Mouse (Mus musculus): ENCODE measurements around the gene Lpcat2b. TPM values are rescaled to one million over a fixed set of nuclear protein-coding genes. Genes with fewer than 3 reads are reported as not detected.

The Lpcat2b gene
- total RNA-seq, 2 experiments from 2014 or later: 0.37 to 0.42 TPM

- no peak for DNase-seq (ENCODE audit: low spot score in 2 of 2)
Measured at GRCm38 (mm10) chr5:107447977-107448376, 16.6 kb downstream of the Lpcat2b start.

GRCm38 (mm10) chr5:107448784-107449183 is 17.4 kb downstream of the Lpcat2b start:
- DNase-seq (ENCODE audit: low spot score in 2 of 2): peak in 1 of 2 experiments; percentile 48

DNA sequence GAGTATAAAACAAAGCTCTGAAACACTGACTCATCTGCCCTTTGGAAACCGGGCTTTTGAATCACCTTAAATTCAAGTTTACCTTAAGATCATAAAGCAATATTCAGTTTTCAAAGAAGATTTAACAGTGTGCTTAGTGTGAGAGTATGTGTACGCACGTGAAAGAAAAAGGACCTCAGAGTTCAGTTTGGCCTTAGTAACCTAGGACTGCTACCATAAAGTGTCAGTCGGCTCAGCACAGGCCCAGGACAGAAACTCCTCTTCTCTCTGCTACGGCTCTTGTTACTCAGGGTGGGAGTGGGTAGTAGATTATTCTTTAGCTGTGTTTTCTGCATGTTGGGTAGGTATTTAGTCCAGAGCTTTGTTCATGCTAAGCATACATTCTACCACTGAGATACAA is 18.3 kb downstream of the Lpcat2b start:
- DNase-seq (ENCODE audit: low spot score in 2 of 2): no peak

DNA sequence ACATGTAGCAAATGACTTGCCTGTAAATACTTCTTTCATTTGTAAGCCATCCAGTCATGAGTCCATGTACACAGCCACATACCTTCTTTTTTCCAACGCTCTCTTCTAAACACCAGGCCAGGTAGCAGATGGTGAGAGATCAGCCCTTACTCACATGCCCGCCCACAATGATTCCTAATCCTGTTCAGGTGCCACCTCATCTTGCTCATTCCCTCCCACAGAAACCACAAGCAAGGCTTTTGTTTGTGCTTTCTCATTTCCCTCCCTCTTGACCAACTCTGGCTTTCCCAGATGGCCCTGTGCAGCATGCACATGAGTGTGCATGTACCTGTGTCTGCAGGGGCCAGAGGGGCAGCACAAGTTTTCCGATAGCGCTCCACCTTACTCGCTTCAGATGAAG is 18.9 kb downstream of the Lpcat2b start:
- DNase-seq (ENCODE audit: low spot score in 2 of 2): peak; percentile 37 to 48

DNA sequence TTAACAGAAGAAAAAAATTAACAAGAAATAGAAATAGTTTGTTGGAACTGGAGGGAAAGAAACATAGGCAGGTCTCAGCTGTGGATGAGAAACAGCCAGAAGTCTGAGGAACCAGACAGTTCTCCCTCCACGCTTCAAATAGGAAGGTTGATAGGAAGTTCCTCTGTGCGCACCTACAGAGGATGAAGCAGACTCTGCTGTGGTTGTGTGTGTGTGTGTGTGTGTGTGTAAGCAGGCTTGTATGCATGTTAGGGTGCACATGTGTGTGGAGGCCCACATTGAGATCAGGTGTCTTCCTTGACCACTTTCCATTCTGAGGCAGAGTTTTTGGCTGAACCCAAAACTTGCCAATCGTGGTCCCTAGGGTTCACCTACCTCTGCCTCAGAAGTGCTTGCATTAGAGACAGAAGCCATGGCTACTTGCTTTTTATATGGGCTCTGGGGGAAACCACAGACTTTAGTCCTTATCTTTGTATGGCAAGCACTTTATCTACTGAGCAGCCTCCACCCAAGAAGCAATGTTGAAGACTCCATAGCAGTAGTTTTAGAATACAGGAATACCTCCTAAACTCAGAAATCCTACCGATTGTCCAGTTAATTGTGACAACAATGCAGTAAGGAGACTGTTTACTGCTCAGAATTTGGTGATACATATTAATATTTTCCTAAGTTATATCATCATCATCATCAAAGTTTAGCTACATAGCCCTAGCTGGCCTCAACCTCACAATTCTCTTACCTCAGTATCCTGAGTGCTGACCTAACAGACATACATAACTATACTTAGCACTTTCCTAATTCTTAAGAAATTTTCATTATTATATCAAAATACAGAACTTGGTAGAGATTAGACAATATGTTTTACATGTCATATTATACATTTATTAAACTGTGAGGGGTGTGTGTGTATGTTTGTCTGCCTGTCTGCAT is 31.1 kb downstream of the Lpcat2b start:
- DNase-seq (ENCODE audit: low spot score in 2 of 2): no peak

- no peak for DNase-seq (ENCODE audit: low spot score in 2 of 2)
Measured at GRCm38 (mm10) chr5:107466501-107466900, 35.2 kb downstream of the Lpcat2b start.

DNA sequence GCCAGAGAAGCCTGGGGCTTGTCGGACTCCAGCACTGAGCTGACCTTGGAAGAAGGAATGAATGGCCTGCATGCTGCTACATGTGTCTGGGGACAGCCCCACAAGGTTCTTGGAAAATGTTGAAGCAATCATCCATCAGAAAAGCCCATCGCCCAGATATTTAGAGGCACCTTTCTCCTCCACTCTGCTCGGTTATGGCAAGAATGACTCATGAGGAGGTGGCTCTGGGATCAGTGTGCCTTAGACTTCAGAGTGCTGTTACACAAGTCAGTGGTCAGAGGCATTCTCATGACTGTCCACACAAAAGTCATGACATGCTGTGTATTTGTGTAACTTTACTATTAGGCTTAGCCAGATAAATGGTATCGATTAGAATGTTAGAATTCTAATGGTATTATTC is 35.7 kb downstream of the Lpcat2b start:
- no peak for DNase-seq (ENCODE audit: low spot score in 2 of 2)

GRCm38 (mm10) chr5:107470600-107471329 is 39.4 kb downstream of the Lpcat2b start:
- DNase-seq (ENCODE audit: low spot score in 2 of 2): no peak

DNA sequence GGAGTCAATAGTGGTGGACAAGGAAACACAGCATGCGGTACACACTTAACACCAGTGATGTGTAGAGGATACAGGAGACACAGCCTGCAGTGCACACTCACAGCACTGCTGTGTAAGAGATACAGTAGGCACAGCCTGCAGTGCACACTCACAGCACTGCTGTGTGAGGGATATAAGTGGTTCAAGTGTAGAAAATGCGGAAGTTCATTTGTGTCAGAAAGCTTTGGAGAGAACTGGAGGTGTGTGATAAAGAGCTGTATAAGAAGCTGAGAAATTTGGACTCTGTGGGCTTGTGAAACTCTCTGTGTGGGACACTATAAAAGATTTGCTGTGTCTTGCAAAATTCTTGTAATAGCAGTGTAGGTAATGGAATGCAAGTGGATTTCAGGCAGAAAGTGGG is 48.8 kb downstream of the Lpcat2b start:
- no peak for DNase-seq (ENCODE audit: low spot score in 2 of 2)

Other genes with a start within 250 kb of the Lpcat2b start
- 10 to 100 TPM; 12.2 to 13.4 TPM for gene Tgfbr3, start 141.9 kb upstream of the Lpcat2b start, total RNA-seq (2021)
- gene Brdt, start 100.4 kb upstream of the Lpcat2b start, total RNA-seq (2021): 10 to 100 TPM; 16.4 to 16.6 TPM
- gene Ephx4, start 28.8 kb upstream of the Lpcat2b start, total RNA-seq (2021): 10 to 100 TPM; 81.1 to 96.0 TPM
- gene Btbd8, start 6.4 kb downstream of the Lpcat2b start, total RNA-seq (2021): 100 to 1,000 TPM; 175 to 179 TPM
- gene Gm42669, start 76.1 kb downstream of the Lpcat2b start, total RNA-seq (2021): under 1 TPM; 0.14 to 0.35 TPM
- gene 1700028K03Rik, start 103.2 kb downstream of the Lpcat2b start, total RNA-seq (2021): under 1 TPM; 0.53 to 0.66 TPM
- 10 to 100 TPM; 22.2 to 22.3 TPM for gene Rpap2, start 165.8 kb downstream of the Lpcat2b start, total RNA-seq (2021)
- gene Glmn, start 166.3 kb downstream of the Lpcat2b start, total RNA-seq (2021): 10 to 100 TPM; 18.2 to 19.6 TPM